Mouse (Mus musculus): ENCODE measurements around the gene 2210407C18Rik. TPM values are rescaled to one million over a fixed set of nuclear protein-coding genes. Genes with fewer than 3 reads are reported as not detected.

The 2210407C18Rik gene
- total and polyA plus RNA-seq, 3 experiments = not detected

Other genes with a start within 250 kb of the 2210407C18Rik start
- 0.19 TPM in 1 of 2 replicates, not detected in the other for gene Lypd8, start 237.0 kb downstream of the 2210407C18Rik start, total RNA-seq (2012; rRNA removed)
- under 1 TPM in 1 of 2 experiments, not detected in 1; 0.31 TPM for gene Lypd8, start 237.0 kb downstream of the 2210407C18Rik start, polyA plus RNA-seq (2012; ENCODE audit: insufficient read depth in 1 of 2, insufficient read length in 2 of 2, low read depth in 1 of 2, low replicate concordance in 2 of 2, missing spikeins in 1 of 2)
- gene 1810065E05Rik, start 195.0 kb downstream of the 2210407C18Rik start, total RNA-seq (2012; rRNA removed) = not detected in 2 replicates
- not detected for gene 1810065E05Rik, start 195.0 kb downstream of the 2210407C18Rik start, polyA plus RNA-seq (2012; ENCODE audit: insufficient read depth in 1 of 2, insufficient read length in 2 of 2, low read depth in 1 of 2, low replicate concordance in 2 of 2, missing spikeins in 1 of 2)
- gene Gm12253, start 183.5 kb downstream of the 2210407C18Rik start, total RNA-seq (2012; rRNA removed) = not detected in 2 replicates
- gene Gm12253, start 183.5 kb downstream of the 2210407C18Rik start, polyA plus RNA-seq (2012; ENCODE audit: insufficient read depth in 1 of 2, insufficient read length in 2 of 2, low read depth in 1 of 2, low replicate concordance in 2 of 2, missing spikeins in 1 of 2) = 100 to 1,000 TPM in 1 of 2 experiments, not detected in 1; 109 TPM
- not detected in 2 replicates for gene Lypd9, start 163.2 kb downstream of the 2210407C18Rik start, total RNA-seq (2012; rRNA removed)
- not detected for gene Lypd9, start 163.2 kb downstream of the 2210407C18Rik start, polyA plus RNA-seq (2012; ENCODE audit: insufficient read depth in 1 of 2, insufficient read length in 2 of 2, low read depth in 1 of 2, low replicate concordance in 2 of 2, missing spikeins in 1 of 2)
- not detected in 2 replicates for gene Olfr30, start 153.8 kb downstream of the 2210407C18Rik start, total RNA-seq (2012; rRNA removed)
- not detected for gene Olfr30, start 153.8 kb downstream of the 2210407C18Rik start, polyA plus RNA-seq (2012; ENCODE audit: insufficient read depth in 1 of 2, insufficient read length in 2 of 2, low read depth in 1 of 2, low replicate concordance in 2 of 2, missing spikeins in 1 of 2)
- gene Olfr332, start 123.5 kb downstream of the 2210407C18Rik start, total RNA-seq (2012; rRNA removed) = not detected in 2 replicates
- gene Olfr332, start 123.5 kb downstream of the 2210407C18Rik start, polyA plus RNA-seq (2012; ENCODE audit: insufficient read depth in 1 of 2, insufficient read length in 2 of 2, low read depth in 1 of 2, low replicate concordance in 2 of 2, missing spikeins in 1 of 2) = not detected
- not detected in 2 replicates for gene Olfr331, start 113.5 kb downstream of the 2210407C18Rik start, total RNA-seq (2012; rRNA removed)
- not detected for gene Olfr331, start 113.5 kb downstream of the 2210407C18Rik start, polyA plus RNA-seq (2012; ENCODE audit: insufficient read depth in 1 of 2, insufficient read length in 2 of 2, low read depth in 1 of 2, low replicate concordance in 2 of 2, missing spikeins in 1 of 2)
- gene Olfr330, start 81.2 kb downstream of the 2210407C18Rik start, total RNA-seq (2012; rRNA removed) = not detected in 2 replicates
- gene Olfr330, start 81.2 kb downstream of the 2210407C18Rik start, polyA plus RNA-seq (2012; ENCODE audit: insufficient read depth in 1 of 2, insufficient read length in 2 of 2, low read depth in 1 of 2, low replicate concordance in 2 of 2, missing spikeins in 1 of 2) = not detected
- gene Olfr329-ps, start 69.7 kb downstream of the 2210407C18Rik start, total RNA-seq (2012; rRNA removed) = not detected in 2 replicates
- gene Olfr329-ps, start 69.7 kb downstream of the 2210407C18Rik start, polyA plus RNA-seq (2012; ENCODE audit: insufficient read depth in 1 of 2, insufficient read length in 2 of 2, low read depth in 1 of 2, low replicate concordance in 2 of 2, missing spikeins in 1 of 2) = not detected
- gene Olfr328, start 60.4 kb downstream of the 2210407C18Rik start, total RNA-seq (2012; rRNA removed) = 0.04 and 0.07 TPM in 2 replicates
- not detected for gene Olfr328, start 60.4 kb downstream of the 2210407C18Rik start, polyA plus RNA-seq (2012; ENCODE audit: insufficient read depth in 1 of 2, insufficient read length in 2 of 2, low read depth in 1 of 2, low replicate concordance in 2 of 2, missing spikeins in 1 of 2)
- not detected in 2 replicates for gene Olfr224, start 45.5 kb downstream of the 2210407C18Rik start, total RNA-seq (2012; rRNA removed)
- not detected for gene Olfr224, start 45.5 kb downstream of the 2210407C18Rik start, polyA plus RNA-seq (2012; ENCODE audit: insufficient read depth in 1 of 2, insufficient read length in 2 of 2, low read depth in 1 of 2, low replicate concordance in 2 of 2, missing spikeins in 1 of 2)
- gene Olfr325, start 38.3 kb downstream of the 2210407C18Rik start, total RNA-seq (2012; rRNA removed) = not detected in 2 replicates
- not detected for gene Olfr325, start 38.3 kb downstream of the 2210407C18Rik start, polyA plus RNA-seq (2012; ENCODE audit: insufficient read depth in 1 of 2, insufficient read length in 2 of 2, low read depth in 1 of 2, low replicate concordance in 2 of 2, missing spikeins in 1 of 2)
- not detected in 2 replicates for gene Olfr324, start 21.0 kb downstream of the 2210407C18Rik start, total RNA-seq (2012; rRNA removed)
- gene Olfr324, start 21.0 kb downstream of the 2210407C18Rik start, polyA plus RNA-seq (2012; ENCODE audit: insufficient read depth in 1 of 2, insufficient read length in 2 of 2, low read depth in 1 of 2, low replicate concordance in 2 of 2, missing spikeins in 1 of 2) = not detected
- gene Olfr323, start 14.4 kb upstream of the 2210407C18Rik start, total RNA-seq (2012; rRNA removed) = not detected in 2 replicates
- gene Olfr323, start 14.4 kb upstream of the 2210407C18Rik start, polyA plus RNA-seq (2012; ENCODE audit: insufficient read depth in 1 of 2, insufficient read length in 2 of 2, low read depth in 1 of 2, low replicate concordance in 2 of 2, missing spikeins in 1 of 2) = not detected
- gene Trim58, start 24.4 kb upstream of the 2210407C18Rik start, total RNA-seq (2012; rRNA removed) = 4.0 and 5.7 TPM in 2 replicates
- 10 to 100 TPM in 1 of 2 experiments, not detected in 1; 14.1 TPM for gene Trim58, start 24.4 kb upstream of the 2210407C18Rik start, polyA plus RNA-seq (2012; ENCODE audit: insufficient read depth in 1 of 2, insufficient read length in 2 of 2, low read depth in 1 of 2, low replicate concordance in 2 of 2, missing spikeins in 1 of 2)
- gene Olfr322, start 42.7 kb upstream of the 2210407C18Rik start, total RNA-seq (2012; rRNA removed) = not detected in 2 replicates
- not detected for gene Olfr322, start 42.7 kb upstream of the 2210407C18Rik start, polyA plus RNA-seq (2012; ENCODE audit: insufficient read depth in 1 of 2, insufficient read length in 2 of 2, low read depth in 1 of 2, low replicate concordance in 2 of 2, missing spikeins in 1 of 2)
- gene Olfr320, start 65.0 kb upstream of the 2210407C18Rik start, total RNA-seq (2012; rRNA removed) = not detected in 2 replicates
- gene Olfr320, start 65.0 kb upstream of the 2210407C18Rik start, polyA plus RNA-seq (2012; ENCODE audit: insufficient read depth in 1 of 2, insufficient read length in 2 of 2, low read depth in 1 of 2, low replicate concordance in 2 of 2, missing spikeins in 1 of 2) = not detected
- not detected in 2 replicates for gene Olfr319, start 83.1 kb upstream of the 2210407C18Rik start, total RNA-seq (2012; rRNA removed)
- not detected for gene Olfr319, start 83.1 kb upstream of the 2210407C18Rik start, polyA plus RNA-seq (2012; ENCODE audit: insufficient read depth in 1 of 2, insufficient read length in 2 of 2, low read depth in 1 of 2, low replicate concordance in 2 of 2, missing spikeins in 1 of 2)
- not detected in 2 replicates for gene Olfr318, start 107.9 kb upstream of the 2210407C18Rik start, total RNA-seq (2012; rRNA removed)
- gene Olfr318, start 107.9 kb upstream of the 2210407C18Rik start, polyA plus RNA-seq (2012; ENCODE audit: insufficient read depth in 1 of 2, insufficient read length in 2 of 2, low read depth in 1 of 2, low replicate concordance in 2 of 2, missing spikeins in 1 of 2) = under 1 TPM in 1 of 2 experiments, not detected in 1; 0.06 TPM
- gene Olfr317, start 123.1 kb upstream of the 2210407C18Rik start, total RNA-seq (2012; rRNA removed) = not detected in 2 replicates
- not detected for gene Olfr317, start 123.1 kb upstream of the 2210407C18Rik start, polyA plus RNA-seq (2012; ENCODE audit: insufficient read depth in 1 of 2, insufficient read length in 2 of 2, low read depth in 1 of 2, low replicate concordance in 2 of 2, missing spikeins in 1 of 2)
- gene Olfr316, start 136.7 kb upstream of the 2210407C18Rik start, total RNA-seq (2012; rRNA removed) = not detected in 2 replicates
- gene Olfr316, start 136.7 kb upstream of the 2210407C18Rik start, polyA plus RNA-seq (2012; ENCODE audit: insufficient read depth in 1 of 2, insufficient read length in 2 of 2, low read depth in 1 of 2, low replicate concordance in 2 of 2, missing spikeins in 1 of 2) = not detected
- gene Olfr315, start 157.1 kb upstream of the 2210407C18Rik start, total RNA-seq (2012; rRNA removed) = not detected in 2 replicates
- not detected for gene Olfr315, start 157.1 kb upstream of the 2210407C18Rik start, polyA plus RNA-seq (2012; ENCODE audit: insufficient read depth in 1 of 2, insufficient read length in 2 of 2, low read depth in 1 of 2, low replicate concordance in 2 of 2, missing spikeins in 1 of 2)
- not detected in 2 replicates for gene Olfr314, start 166.9 kb upstream of the 2210407C18Rik start, total RNA-seq (2012; rRNA removed)
- gene Olfr314, start 166.9 kb upstream of the 2210407C18Rik start, polyA plus RNA-seq (2012; ENCODE audit: insufficient read depth in 1 of 2, insufficient read length in 2 of 2, low read depth in 1 of 2, low replicate concordance in 2 of 2, missing spikeins in 1 of 2) = not detected
- gene Fam183b, start 185.9 kb upstream of the 2210407C18Rik start, total RNA-seq (2012; rRNA removed) = not detected in 2 replicates
- gene Fam183b, start 185.9 kb upstream of the 2210407C18Rik start, polyA plus RNA-seq (2012; ENCODE audit: insufficient read depth in 1 of 2, insufficient read length in 2 of 2, low read depth in 1 of 2, low replicate concordance in 2 of 2, missing spikeins in 1 of 2) = not detected
- not detected in 2 replicates for gene Olfr313, start 198.9 kb upstream of the 2210407C18Rik start, total RNA-seq (2012; rRNA removed)
- gene Olfr313, start 198.9 kb upstream of the 2210407C18Rik start, polyA plus RNA-seq (2012; ENCODE audit: insufficient read depth in 1 of 2, insufficient read length in 2 of 2, low read depth in 1 of 2, low replicate concordance in 2 of 2, missing spikeins in 1 of 2) = not detected
- not detected in 2 replicates for gene Olfr312, start 213.2 kb upstream of the 2210407C18Rik start, total RNA-seq (2012; rRNA removed)
- not detected for gene Olfr312, start 213.2 kb upstream of the 2210407C18Rik start, polyA plus RNA-seq (2012; ENCODE audit: insufficient read depth in 1 of 2, insufficient read length in 2 of 2, low read depth in 1 of 2, low replicate concordance in 2 of 2, missing spikeins in 1 of 2)
- gene Olfr311, start 223.2 kb upstream of the 2210407C18Rik start, total RNA-seq (2012; rRNA removed) = not detected in 2 replicates
- not detected for gene Olfr311, start 223.2 kb upstream of the 2210407C18Rik start, polyA plus RNA-seq (2012; ENCODE audit: insufficient read depth in 1 of 2, insufficient read length in 2 of 2, low read depth in 1 of 2, low replicate concordance in 2 of 2, missing spikeins in 1 of 2)
- gene Gm12258, start 231.1 kb upstream of the 2210407C18Rik start, total RNA-seq (2012; rRNA removed) = 1.7 and 2.1 TPM in 2 replicates
- gene Gm12258, start 231.1 kb upstream of the 2210407C18Rik start, polyA plus RNA-seq (2012; ENCODE audit: insufficient read depth in 1 of 2, insufficient read length in 2 of 2, low read depth in 1 of 2, low replicate concordance in 2 of 2, missing spikeins in 1 of 2) = 1 to 10 TPM in 1 of 2 experiments, not detected in 1; 2.5 TPM

All from MEL (cell line).